Comparison of ENCODE assay signal across 8 mouse cellular contexts in genomic region chr6:73368836-73369141, GRCm38 (mm10).
A peak's percentile ranks its signal among the peaks of the same experiment; 100 is the strongest.
DNase-seq lines count a peak whose midpoint lies in the region; ATAC-seq and TF ChIP-seq lines count a peak whose summit lies in the region.

No protein-coding gene starts in this region.

- H3K9me3 ChIP-seq in heart, embryonic 10.5 days = no peaks in the 10 kb centered on the region
- H3K9me3 ChIP-seq in lung, embryonic 14.5 days (ENCODE audit: low read depth, low read length) = no peaks in the 10 kb centered on the region
- no peaks in the 10 kb centered on the region for H3K9me3 ChIP-seq in intestine, embryonic 16.5 days (ENCODE audit: control insufficient read depth, low read length)
- H3K9me3 ChIP-seq in stomach, embryonic 15.5 days = no peaks in the 10 kb centered on the region

- TF ChIP-seq CTCF in lung, embryonic 14.5 days (IDR thresholded peaks at IDR 0.05; ENCODE audit: low read depth) = no peak

- no peak overlapping the region for H3K27ac ChIP-seq in heart, embryonic 10.5 days
- no peak overlapping the region for H3K27ac ChIP-seq in lung, embryonic 14.5 days (ENCODE audit: low read depth)
- H3K27ac ChIP-seq in intestine, embryonic 16.5 days (ENCODE audit: low read length) = no peak overlapping the region
- H3K27ac ChIP-seq in stomach, embryonic 15.5 days = no peak overlapping the region

- H3K27me3 ChIP-seq in heart, embryonic 10.5 days (ENCODE audit: insufficient read depth, poor library complexity, severe bottlenecking) = peaks cover 12% of the 10 kb centered on the region
- no peaks in the 10 kb centered on the region for H3K27me3 ChIP-seq in lung, embryonic 14.5 days (ENCODE audit: insufficient read depth, low read length)
- H3K27me3 ChIP-seq in intestine, embryonic 16.5 days (replicated peaks; ENCODE audit: control insufficient read depth, insufficient read depth, low read length) = no peaks in the 10 kb centered on the region
- no peaks in the 10 kb centered on the region for H3K27me3 ChIP-seq in stomach, embryonic 15.5 days (replicated peaks)

- no peaks in the 10 kb centered on the region for H3K36me3 ChIP-seq in heart, embryonic 10.5 days
- no peaks in the 10 kb centered on the region for H3K36me3 ChIP-seq in lung, embryonic 14.5 days (ENCODE audit: insufficient read depth)
- no peaks in the 10 kb centered on the region for H3K36me3 ChIP-seq in intestine, embryonic 16.5 days (ENCODE audit: control insufficient read depth, insufficient read depth, low read length)
- H3K36me3 ChIP-seq in stomach, embryonic 15.5 days = no peaks in the 10 kb centered on the region

- intact Hi-C loops in heart, postnatal 36 days (cut with DNase I) = no loop called here

- H3K4me2 ChIP-seq in lung, embryonic 14.5 days = peak overlapping the region; percentile 48
- H3K4me2 ChIP-seq in intestine, embryonic 16.5 days (ENCODE audit: low read depth, low read length) = peak overlapping the region; percentile 39
- H3K4me2 ChIP-seq in stomach, embryonic 15.5 days = peak overlapping the region; percentile 39

- H3K4me1 ChIP-seq in heart, embryonic 10.5 days = no peaks in the 10 kb centered on the region
- no peaks in the 10 kb centered on the region for H3K4me1 ChIP-seq in lung, embryonic 14.5 days (ENCODE audit: insufficient read depth)
- no peaks in the 10 kb centered on the region for H3K4me1 ChIP-seq in intestine, embryonic 16.5 days (ENCODE audit: control insufficient read depth, insufficient read depth, low read length)
- no peaks in the 10 kb centered on the region for H3K4me1 ChIP-seq in stomach, embryonic 15.5 days

- no peak overlapping the region for H3K9ac ChIP-seq in lung, embryonic 14.5 days
- no peak overlapping the region for H3K9ac ChIP-seq in intestine, embryonic 16.5 days (ENCODE audit: low read depth, low read length)
- H3K9ac ChIP-seq in stomach, embryonic 15.5 days = no peak overlapping the region

- peak; percentile 25 for DNase-seq in heart, embryonic 10.5 days (ENCODE audit: low spot score)
- DNase-seq in heart, postnatal 36 days = no peak
- DNase-seq in lung, embryonic 14.5 days = peak; percentile 28
- no peak for DNase-seq in lung, postnatal 36 days
- DNase-seq in embryo, embryonic 9.5 days (ENCODE audit: extremely low spot score) = no peak
- DNase-seq in urinary bladder, postnatal 4 days (ENCODE audit: low spot score in 2 of 2) = no peak

- WGBS in heart, embryonic 10.5 days = 20% methylated on average over 6 of the region's 6 CpGs
- 12% methylated on average over 6 of the region's 6 CpGs for WGBS in lung, embryonic 14.5 days
- WGBS in intestine, embryonic 16.5 days = 23% methylated on average over 6 of the region's 6 CpGs
- 15% methylated on average over 6 of the region's 6 CpGs for whole genome bisulfite sequencing in stomach, embryonic 15.5 days

- peak overlapping the region; percentile 39 for H3K4me3 ChIP-seq in heart, embryonic 10.5 days
- H3K4me3 ChIP-seq in lung, embryonic 14.5 days (ENCODE audit: low read depth, low read length) = 0 out of 2 replicates have a peak overlapping the region, but pooled peaks have one; percentile 5
- no peak overlapping the region for H3K4me3 ChIP-seq in intestine, embryonic 16.5 days (ENCODE audit: low read length)
- peak overlapping the region; percentile 12; the same call in 1 of the 2 replicates for H3K4me3 ChIP-seq in stomach, embryonic 15.5 days (replicated peaks)

- no peak for ATAC-seq in lung, embryonic 14.5 days (ENCODE audit: insufficient read depth)
- no peak for ATAC-seq in intestine, embryonic 16.5 days
- no peak for ATAC-seq in stomach, embryonic 15.5 days (ENCODE audit: insufficient read depth, low FRiP score, low read depth)

Comparison
In these comparisons a context has a peak if more than half of its experiments do, and no peak if none do; other contexts are left out.
1. DNase-seq: peak in heart, embryonic 10.5 days (single experiment) and lung, embryonic 14.5 days (single experiment); none in heart, postnatal 36 days (0 of 2), lung, postnatal 36 days (single experiment), embryo, embryonic 9.5 days (single experiment) and urinary bladder, postnatal 4 days (0 of 2).
2. Peak in every context shown above with its lines, with median percentiles within 50 percentile points of each other: H3K4me2 ChIP-seq.